Mouse (Mus musculus): Measurements from ENCODE around the gene 1700019N19Rik.

The 1700019N19Rik gene

GRCm38 (mm10) chr19:58794284-58794683, at the start of gene 1700019N19Rik:
1700019N19Rik (minus strand) TSS chr19:58794461.
- no peak for DNase-seq (ENCODE audit: extremely low read depth, low read depth)

DNA sequence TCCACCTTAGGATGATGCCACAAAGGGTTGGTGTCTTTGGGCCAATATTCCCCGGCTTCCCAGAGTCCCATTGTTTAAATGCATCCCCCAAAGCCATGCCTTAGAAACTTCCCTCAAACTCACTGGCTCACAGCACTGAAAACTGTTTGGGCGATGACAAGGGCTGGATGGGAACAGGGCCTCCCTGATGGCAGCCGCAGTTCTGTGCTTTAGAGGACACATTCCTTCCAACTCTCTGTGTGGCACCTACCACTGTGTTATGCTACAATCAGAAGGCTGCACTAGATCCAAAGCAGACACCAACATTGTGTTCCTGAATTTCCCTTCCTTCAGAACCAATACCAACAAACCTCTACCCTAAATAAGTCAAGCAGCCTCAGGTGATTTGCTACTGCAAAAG, 49.3 kb upstream of the 1700019N19Rik start:
- no peak for DNase-seq (ENCODE audit: extremely low read depth, low read depth)

GRCm38 (mm10) chr19:58840721-58841271, 46.5 kb upstream of the 1700019N19Rik start:
- DNase-seq (ENCODE audit: extremely low read depth, low read depth) = no peak

DNA sequence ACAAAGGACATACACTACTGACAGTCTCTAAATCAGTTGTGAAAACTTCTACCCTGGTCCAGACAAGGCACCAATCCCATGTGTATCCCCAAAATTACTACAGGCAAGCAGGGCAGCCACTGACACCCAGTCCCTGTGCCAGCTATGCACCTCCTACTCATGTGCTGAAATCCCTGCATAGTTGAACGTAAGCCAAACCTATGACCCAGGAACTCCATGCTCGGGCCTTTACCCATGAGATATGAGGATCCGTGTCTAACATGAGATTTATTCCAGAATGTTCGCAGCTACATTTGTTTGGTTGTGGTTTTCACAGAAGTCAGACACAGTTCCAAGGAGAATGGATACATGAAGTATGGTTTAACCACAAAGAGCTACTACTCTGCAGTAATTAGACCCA, 45.5 kb upstream of the 1700019N19Rik start:
- no peak for DNase-seq (ENCODE audit: extremely low read depth, low read depth)

- DNase-seq (ENCODE audit: extremely low read depth, low read depth) = no peak
Observed at GRCm38 (mm10) chr19:58839345-58839744, 45.1 kb upstream of the 1700019N19Rik start.

- no peak for DNase-seq (ENCODE audit: extremely low read depth, low read depth)
Observed at GRCm38 (mm10) chr19:58838706-58839105, 44.4 kb upstream of the 1700019N19Rik start.

DNA sequence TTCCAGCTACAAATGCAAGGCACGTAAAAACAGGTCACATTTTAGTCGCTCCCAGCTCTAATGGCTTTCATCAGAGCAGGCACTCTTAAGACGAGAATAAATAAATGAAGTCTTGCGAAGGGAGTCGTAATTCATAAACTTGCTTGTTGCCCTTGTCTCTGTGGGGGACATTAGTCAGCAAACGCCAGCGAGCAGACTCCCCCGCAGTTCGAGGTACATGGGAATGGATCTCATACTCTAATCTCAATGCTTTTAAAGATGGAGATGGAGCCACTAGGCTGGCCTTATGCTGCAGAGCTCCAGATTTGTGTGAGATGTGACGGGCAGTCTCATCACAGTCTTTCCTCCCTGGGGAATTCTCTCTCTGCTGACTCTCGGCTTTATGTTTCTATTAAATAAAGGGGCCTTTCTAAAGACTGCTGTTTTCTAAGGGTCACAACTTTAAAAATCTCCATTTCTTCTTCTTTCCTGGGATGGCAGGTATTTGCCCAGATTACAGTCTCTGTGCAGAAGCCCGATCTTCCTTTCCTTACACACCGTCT, 39.4 kb upstream of the 1700019N19Rik start:
- DNase-seq (ENCODE audit: extremely low read depth, low read depth) = no peak

DNA sequence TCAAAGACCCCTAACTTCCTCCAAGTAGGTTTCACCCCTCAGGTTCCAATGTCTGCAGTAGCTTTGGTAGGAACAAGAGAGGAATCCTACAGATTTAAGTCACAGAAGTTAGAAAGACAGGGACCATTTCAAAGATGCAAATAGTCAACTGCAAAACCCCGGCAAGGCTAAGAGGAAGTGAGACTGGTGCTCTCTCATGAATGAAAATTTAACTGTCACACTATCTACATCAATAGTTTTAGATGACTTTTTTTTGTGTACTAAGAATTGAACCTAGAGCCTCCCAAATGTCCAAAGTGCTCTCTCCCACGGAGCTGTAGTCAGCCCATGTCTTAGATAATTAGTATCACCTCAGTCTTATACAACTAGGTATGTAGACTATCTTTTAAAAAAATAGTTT, 38.7 kb upstream of the 1700019N19Rik start:
- DNase-seq (ENCODE audit: extremely low read depth, low read depth) = no peak

DNA sequence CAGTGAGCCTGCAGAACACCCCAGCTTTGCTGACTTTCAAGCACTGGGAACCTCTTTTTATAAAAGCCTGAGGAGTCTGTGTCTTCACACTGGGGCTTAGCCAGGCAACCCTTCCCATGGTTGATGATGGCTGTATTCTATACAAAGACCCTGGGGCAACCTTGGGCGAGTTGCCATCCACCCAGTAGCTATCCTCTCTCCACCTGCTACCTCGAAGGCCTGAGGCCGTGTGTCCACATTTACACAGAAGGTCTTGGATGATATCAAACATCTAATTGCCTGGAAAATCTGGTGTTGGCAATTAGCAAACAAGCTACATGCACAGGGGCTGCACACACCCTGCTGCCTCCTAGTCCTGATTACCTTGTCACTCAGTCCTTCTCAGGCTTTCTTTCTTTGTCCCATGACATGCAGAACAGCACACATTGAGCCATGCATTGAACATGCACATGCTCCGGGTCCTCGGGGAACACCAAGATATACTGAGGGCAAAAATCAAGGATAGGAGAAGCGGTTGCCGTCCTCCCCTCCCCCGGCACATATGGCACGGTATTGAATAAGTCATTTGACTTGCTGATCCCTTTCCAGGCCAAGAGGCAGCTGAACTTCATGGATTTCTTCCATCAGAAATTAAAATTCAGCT, 37.1 kb upstream of the 1700019N19Rik start:
- no peak for DNase-seq (ENCODE audit: extremely low read depth, low read depth)

GRCm38 (mm10) chr19:58830182-58830581, 35.9 kb upstream of the 1700019N19Rik start:
- DNase-seq (ENCODE audit: extremely low read depth, low read depth) = no peak

GRCm38 (mm10) chr19:58829575-58829974, 35.3 kb upstream of the 1700019N19Rik start:
- DNase-seq (ENCODE audit: extremely low read depth, low read depth) = no peak

DNA sequence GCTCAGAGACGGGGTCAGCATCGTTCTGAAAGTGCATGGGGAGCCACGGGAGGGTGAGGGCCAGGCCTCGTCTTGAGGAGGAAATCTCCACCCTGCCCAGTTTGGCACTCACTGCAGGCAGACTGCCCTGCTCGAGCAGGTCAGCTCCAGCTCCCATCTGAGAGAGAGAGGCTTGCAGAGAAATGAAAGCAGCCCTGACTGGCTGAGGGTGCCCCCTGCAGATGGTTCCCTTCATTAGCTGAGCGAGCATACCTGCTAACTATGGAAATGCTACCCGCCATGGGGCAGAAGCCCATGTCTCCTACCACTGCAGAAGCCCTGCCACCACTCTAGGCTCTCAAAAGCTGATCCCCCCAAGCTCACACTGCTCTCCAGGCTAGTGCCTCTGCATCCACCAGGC, 33.4 kb upstream of the 1700019N19Rik start:
- no peak for DNase-seq (ENCODE audit: extremely low read depth, low read depth)

DNA sequence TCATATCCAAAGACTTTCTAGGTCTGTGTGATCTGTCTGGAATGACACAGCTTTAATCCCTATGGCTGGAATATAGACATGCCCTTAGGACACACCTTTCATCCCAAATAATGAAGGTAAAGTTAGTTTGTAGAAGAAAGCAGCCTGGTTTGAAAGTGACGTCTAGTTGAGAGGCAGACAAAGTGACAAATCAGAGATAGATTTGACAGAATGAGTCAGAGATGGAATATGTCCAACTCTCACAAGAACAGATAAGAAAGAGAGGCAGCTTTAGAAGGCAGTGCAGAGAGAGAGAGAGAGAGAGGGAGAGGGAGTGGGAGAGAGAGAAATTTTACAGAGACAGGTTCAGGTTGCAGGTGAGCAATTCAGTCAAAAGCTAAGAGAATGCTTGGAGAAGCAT, 30.1 kb upstream of the 1700019N19Rik start:
- DNase-seq (ENCODE audit: extremely low read depth, low read depth) = no peak

GRCm38 (mm10) chr19:58823301-58823700, 29.0 kb upstream of the 1700019N19Rik start:
- no peak for DNase-seq (ENCODE audit: extremely low read depth, low read depth)

DNA sequence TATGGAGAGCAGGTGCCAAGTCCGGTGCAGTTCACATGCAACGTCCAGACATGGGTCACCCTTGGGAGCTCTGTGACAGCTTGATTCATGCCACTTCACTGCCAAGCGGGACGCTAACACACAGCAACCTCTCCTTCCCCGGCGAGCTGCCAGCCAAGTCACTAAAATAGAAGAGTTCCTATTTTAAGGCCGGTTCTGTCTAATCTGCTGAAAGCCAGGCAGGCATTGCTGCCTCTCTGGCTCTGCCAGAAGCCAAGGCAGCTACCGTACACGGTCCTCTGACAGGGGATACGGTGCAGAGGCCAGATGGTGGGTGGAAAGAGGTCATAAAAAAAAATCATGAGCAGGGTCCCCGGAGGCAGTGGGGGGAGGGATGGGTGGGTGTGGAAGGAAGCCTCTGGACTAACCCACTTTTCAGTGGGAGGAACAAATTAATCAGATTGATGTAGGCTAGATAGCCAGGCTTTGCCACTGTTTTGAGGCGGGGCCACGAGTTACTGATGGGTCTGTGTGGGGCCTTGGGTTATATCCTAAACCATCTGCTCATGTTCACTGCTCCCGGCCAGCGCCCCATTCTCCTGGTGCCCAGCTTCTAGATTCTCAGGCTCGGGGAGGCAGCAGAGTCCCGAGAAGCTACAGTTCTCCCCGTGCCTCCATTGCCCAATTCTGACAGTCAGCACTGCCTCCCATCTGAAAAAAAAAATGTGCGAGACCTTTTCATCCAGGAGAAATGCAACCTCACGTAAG, 28.4 kb upstream of the 1700019N19Rik start:
- DNase-seq (ENCODE audit: extremely low read depth, low read depth) = no peak

GRCm38 (mm10) chr19:58818571-58819415, 24.5 kb upstream of the 1700019N19Rik start:
- DNase-seq (ENCODE audit: extremely low read depth, low read depth) = no peak

DNA sequence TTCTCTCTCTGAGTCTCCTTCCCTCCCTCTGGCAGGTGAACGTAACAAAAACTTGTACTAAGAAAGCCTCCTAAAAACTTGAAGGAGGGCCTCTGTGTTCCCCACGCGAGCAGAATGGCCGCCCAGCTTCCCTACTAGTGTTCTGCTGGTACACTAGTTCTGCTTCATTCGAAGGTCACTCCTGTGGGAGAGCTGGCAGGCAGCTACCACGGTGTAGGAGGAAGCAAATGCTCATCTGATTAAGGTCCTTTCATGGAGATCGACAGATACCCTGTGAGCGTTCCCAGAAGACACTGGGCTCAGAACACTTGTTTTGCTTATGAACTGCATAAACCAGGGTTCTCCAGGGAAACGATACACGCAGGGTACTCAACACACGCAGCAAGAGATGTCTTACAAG, 23.1 kb upstream of the 1700019N19Rik start:
- DNase-seq (ENCODE audit: extremely low read depth, low read depth) = no peak

GRCm38 (mm10) chr19:58816453-58817041, 22.3 kb upstream of the 1700019N19Rik start:
- no peak for DNase-seq (ENCODE audit: extremely low read depth, low read depth)

DNA sequence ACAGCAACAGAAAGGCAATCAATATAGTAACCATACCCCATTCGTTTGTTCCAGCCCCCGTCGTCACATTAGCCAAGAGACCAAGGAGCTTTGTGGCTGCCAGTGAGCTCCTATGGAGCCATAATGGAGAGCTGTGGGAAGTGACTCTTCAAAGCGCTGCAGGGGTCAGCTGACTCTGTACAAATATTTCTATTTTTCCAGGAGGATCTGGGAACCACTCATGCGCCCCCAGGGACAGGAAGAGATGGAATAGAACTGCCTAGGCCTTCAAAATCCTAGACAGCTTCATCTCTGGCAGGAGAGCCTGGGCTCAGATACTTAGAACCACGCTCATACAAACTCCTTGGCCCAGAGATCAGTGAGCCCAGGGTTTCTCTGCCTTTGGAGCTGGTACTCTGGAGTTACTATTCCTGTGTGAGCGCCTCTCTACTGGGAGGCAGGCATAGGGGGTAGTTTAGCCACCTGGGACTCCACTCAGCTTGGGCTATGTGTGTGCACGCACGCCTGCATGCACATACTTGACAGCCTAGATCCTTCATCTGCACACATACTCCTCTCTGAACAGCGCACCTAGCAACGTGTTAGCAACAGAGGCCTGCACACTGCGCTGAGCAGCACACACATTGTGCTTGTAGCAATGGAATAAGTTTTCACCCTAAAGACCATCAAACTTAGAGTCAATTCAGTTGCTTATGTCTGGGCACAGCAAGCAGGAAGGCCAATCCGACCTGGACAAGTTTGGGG, 21.1 kb upstream of the 1700019N19Rik start:
- no peak for DNase-seq (ENCODE audit: extremely low read depth, low read depth)

- no peak for DNase-seq (ENCODE audit: extremely low read depth, low read depth)
Observed at GRCm38 (mm10) chr19:58810536-58810935, 16.3 kb upstream of the 1700019N19Rik start.
